Mouse (Mus musculus) limb, embryonic 14.5 days (tissue): ENCODE measurements around the gene Prex1. TPM values are rescaled to one million over a fixed set of nuclear protein-coding genes. Genes with fewer than 3 reads are reported as not detected.
"Not testable (repeated sequence)": the region's sequence is repeated elsewhere in the genome, so short reads cannot be mapped to it uniquely, and the experiment has no call there.

ENCODE experiments used
- ATAC-seq: fragments of 200-750 bp; cut with Nextera tagmentation; 2 replicates; pipeline ENCODE4 v1.8.0; 2017; ENCODE audit warnings: low read depth, moderate number of reproducible peaks, moderate TSS enrichment; ENCODE audit not compliant: low FRiP score
- DNase-seq: peaks from one replicate; pipeline ENCODE4 v3.0.0-alpha.2; 2015; ENCODE audit warnings: low spot score
- H3K27ac ChIP-seq: fragments of 300-500 bp; sonication (generic); replicated peaks from 2 replicates; pipeline ENCODE4 v1.5.1; 2014; ENCODE audit warnings: low read depth, mild to moderate bottlenecking, low read length, moderate library complexity, mixed read lengths
- H3K27me3 ChIP-seq: fragments of 300-500 bp; sonication (generic); 2 replicates; pipeline ENCODE4 v1.6.1; 2014; ENCODE audit warnings: low read length, mixed read lengths; ENCODE audit not compliant: control insufficient read depth, insufficient read depth
- H3K36me3 ChIP-seq: fragments of 300-500 bp; sonication (generic); 2 replicates; pipeline ENCODE4 v1.6.1; 2014; ENCODE audit warnings: mild to moderate bottlenecking, low read length, moderate library complexity, mixed read lengths; ENCODE audit not compliant: control insufficient read depth, insufficient read depth
- H3K4me1 ChIP-seq: fragments of 300-500 bp; sonication (generic); 2 replicates; pipeline ENCODE4 v1.6.1; 2014; ENCODE audit warnings: antibody characterized with exemption, low read length, mixed read lengths; ENCODE audit not compliant: control insufficient read depth, insufficient read depth
- H3K4me2 ChIP-seq: fragments of 300-500 bp; sonication (generic); replicated peaks from 2 replicates; pipeline ENCODE4 v1.6.1; 2014; ENCODE audit warnings: low read depth, mild to moderate bottlenecking, low read length, moderate library complexity; ENCODE audit not compliant: severe bottlenecking
- H3K4me3 ChIP-seq: fragments of 300-500 bp; sonication (generic); replicated peaks from 2 replicates; pipeline ENCODE4 v1.5.1; 2014; ENCODE audit warnings: low read length
- H3K9ac ChIP-seq: fragments of 300-500 bp; sonication (generic); 2 replicates; pipeline ENCODE4 v1.6.1; 2014; ENCODE audit warnings: mild to moderate bottlenecking, low read depth, low read length, moderate library complexity; ENCODE audit not compliant: severe bottlenecking
- H3K9me3 ChIP-seq: fragments of 300-500 bp; sonication (generic); 2 replicates; pipeline ENCODE4 v1.6.1; 2016; ENCODE audit warnings: low read length; ENCODE audit not compliant: control insufficient read depth
- POLR2A ChIP-seq: fragments of 200-500 bp; IDR thresholded peaks from 2 replicates; pipeline ENCODE4 v1.8.0; 2012; ENCODE audit warnings: inconsistent platforms, mild to moderate bottlenecking, moderate library complexity, borderline replicate concordance; ENCODE audit not compliant: insufficient read depth, insufficient read length; ENCODE audit errors: extremely low read depth
- WGBS: fragments of 180-500 bp; shearing (Covaris S2); extraction: QIAGEN DNeasy Blood & Tissue Kit; methylation state at CpG from one replicate; pipeline ENCODE4 v1.1.7; 2014; 5-methylcytosine and 5-hydroxymethylcytosine counted together
- polyA plus RNA-seq, 2 experiments: library from polyadenylated mRNA; depleted of rRNA in 1 of 2; stranded (reverse) in 1 of 2; unstranded in 1 of 2; fragments of >200 nt; fragmentation: Nextera tagmentation in 1 of 2; extraction: Ambion mirVana in 1 of 2; gene quantifications; 2 replicates each; pipeline versions ENCODE4 v1.2.1 to v1.2.3; 2012 to 2014

Prex1 gene
- polyA plus RNA-seq, 2 experiments, result 20.1 to 27.9 TPM

DNA sequence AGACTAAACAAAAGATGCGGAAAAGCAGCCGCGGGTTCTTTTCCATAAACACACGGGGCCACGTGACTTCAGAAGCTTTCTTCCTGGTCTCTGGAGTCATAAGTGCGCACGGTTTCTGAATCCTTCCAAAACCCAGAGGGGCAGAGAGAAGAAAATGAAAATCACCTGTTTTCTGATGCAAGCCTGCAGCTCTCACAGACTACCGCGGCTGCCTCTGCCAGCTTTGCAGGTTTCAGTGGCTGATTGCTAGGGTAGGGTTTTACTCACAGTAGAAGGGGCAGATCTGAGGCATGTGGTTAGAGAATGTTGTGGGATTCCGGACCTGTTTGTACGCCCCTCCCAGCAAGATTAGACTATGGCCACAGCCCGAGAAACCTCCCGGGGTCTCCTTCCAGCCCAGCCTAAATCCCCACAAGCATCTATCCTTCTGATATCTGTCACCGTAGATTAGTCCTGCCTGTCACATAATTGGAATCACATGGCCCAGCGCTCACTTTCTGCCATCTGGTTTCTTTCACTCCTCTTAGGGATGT is 21.9 kb upstream of the Prex1 start:
- Histone ChIP-seq H3K27ac (peak overlapping the region; percentile 68; the same call in 1 of the 2 replicates), H3K36me3 (no peaks in the 10 kb centered on the region), H3K27me3 (no peaks in the 10 kb centered on the region), H3K4me1 (0 out of 2 replicates have a peak, but pooled peaks cover 5% of the 10 kb centered on the region), H3K9me3 (no peaks in the 10 kb centered on the region), H3K9ac (no peak overlapping the region), H3K4me3 (0 out of 2 replicates have a peak overlapping the region, but pooled peaks have one; percentile 9), H3K4me2 (peak overlapping the region; percentile 32)
- WGBS, result 9% methylated on average over 15 of the region's 15 CpGs
- DNase-seq (peak; percentile 66), ATAC-seq (0 out of 2 replicates have a peak, but pooled peaks have one; percentile 42)
- no peak for TF ChIP-seq POLR2A

DNA sequence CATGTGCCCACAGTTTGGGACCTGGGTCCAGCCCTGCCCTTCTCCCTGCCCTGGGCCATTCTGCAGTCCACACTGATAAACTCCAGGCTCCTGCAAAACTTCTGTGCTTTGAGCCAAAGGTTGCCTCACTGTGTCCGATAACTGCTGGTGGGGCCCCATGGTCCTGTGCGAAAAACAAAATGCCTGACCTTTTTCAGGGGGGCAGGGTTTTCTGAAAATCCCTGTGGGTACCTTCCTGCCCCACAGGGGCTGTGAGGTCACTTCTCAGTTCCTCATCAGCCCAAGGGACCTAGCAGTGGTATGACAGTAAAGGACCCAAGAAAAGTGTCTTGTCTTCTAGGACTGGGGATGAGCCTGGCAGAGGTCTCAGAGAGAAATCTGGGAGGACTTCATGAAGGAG is 19.2 kb upstream of the Prex1 start:
- Histone ChIP-seq H3K4me3 (no peak overlapping the region), H3K36me3 (no peaks in the 10 kb centered on the region), H3K4me1 (peaks cover 13% of the 10 kb centered on the region; the same call in 1 of the 2 replicates), H3K9me3 (no peaks in the 10 kb centered on the region), H3K4me2 (no peak overlapping the region), H3K9ac (no peak overlapping the region), H3K27ac (no peak overlapping the region), H3K27me3 (no peaks in the 10 kb centered on the region)
- DNase-seq (no peak), ATAC-seq (no peak)
- 86% methylated on average over 2 of the region's 2 CpGs for WGBS
- no peak for TF ChIP-seq POLR2A

DNA sequence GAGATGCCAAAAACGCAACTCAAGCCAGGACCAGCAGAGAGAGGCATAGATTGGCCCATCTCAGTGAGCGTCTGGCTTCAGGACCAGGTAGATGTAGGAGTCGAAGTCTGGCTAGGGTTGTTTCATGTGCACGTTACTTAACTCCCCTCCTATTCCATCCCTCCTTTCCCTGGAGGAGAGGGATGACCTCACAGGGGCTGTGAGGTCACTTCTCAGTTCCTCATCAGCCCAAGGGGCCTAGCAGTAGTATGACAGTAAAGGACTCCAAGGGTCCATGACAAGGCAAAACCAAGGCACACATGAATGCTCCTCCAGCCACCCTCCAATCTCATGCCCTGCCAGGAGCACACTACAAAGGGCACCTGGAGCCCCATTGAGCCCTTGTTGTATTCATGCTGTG is 18.5 kb upstream of the Prex1 start:
- Histone ChIP-seq H3K27ac (no peak overlapping the region), H3K4me1 (peaks cover 13% of the 10 kb centered on the region; the same call in 1 of the 2 replicates), H3K36me3 (no peaks in the 10 kb centered on the region), H3K4me3 (no peak overlapping the region), H3K4me2 (no peak overlapping the region), H3K27me3 (no peaks in the 10 kb centered on the region), H3K9ac (no peak overlapping the region), H3K9me3 (no peaks in the 10 kb centered on the region)
- no peak for TF ChIP-seq POLR2A
- ATAC-seq (no peak), DNase-seq (no peak)
- 81% methylated on average over 4 of the region's 4 CpGs for WGBS

DNA sequence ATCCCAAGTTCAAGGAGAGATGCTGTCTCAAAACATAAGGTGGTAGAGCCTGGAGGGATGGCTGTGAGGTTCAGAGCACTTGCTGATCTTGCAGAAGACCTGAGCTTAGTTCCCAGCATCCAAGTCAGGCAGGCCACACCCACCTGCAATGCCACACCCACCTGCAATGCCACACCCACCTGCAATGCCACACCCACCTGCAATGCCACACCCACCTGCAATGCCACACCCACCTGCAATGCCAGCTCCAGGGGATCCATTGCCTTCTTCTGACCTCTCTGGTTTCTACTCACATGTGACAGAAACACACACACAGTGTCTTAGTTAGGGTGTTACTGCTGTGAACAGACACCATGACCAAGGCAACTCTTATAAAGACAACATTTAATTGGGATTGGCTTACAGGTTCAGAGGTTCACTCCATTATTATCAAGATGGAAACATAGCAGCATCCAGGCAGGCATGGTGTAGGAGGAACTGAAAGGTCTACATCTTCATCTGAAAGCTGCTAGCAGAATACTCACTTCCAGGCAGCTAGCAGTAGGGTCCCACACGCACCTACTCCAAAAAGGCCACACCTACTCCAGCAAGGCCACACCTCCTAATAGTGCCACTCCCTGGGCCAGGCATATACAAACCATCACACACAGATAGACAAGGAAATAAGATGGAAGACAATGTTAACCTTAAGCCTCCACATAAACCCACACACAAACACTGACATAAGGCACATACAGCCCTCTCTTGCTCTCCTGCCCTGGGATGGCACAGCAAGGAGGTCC is 17.7 kb upstream of the Prex1 start:
- H3K4me3 ChIP-seq, DNase-seq, H3K9me3 ChIP-seq, H3K27me3 ChIP-seq, H3K4me2 ChIP-seq, H3K36me3 ChIP-seq, H3K9ac ChIP-seq, H3K27ac ChIP-seq, ATAC-seq: not testable (repeated sequence)
- WGBS, result 95% methylated on average over 1 of the region's 1 CpGs
- peaks cover 15% of the 10 kb centered on the region; the same call in 1 of the 2 replicates for H3K4me1 ChIP-seq

- Histone ChIP-seq H3K4me3 (no peak overlapping the region), H3K4me2 (no peak overlapping the region), H3K4me1 (peaks cover 14% of the 10 kb centered on the region; the same call in 1 of the 2 replicates), H3K9me3 (no peaks in the 10 kb centered on the region), H3K27ac (peak overlapping the region; percentile 77), H3K36me3 (no peaks in the 10 kb centered on the region), H3K9ac (no peak overlapping the region), H3K27me3 (no peaks in the 10 kb centered on the region)
- DNase-seq, result no peak
- no peak for TF ChIP-seq POLR2A
- 51% methylated on average over 6 of the region's 6 CpGs for WGBS
- peak; percentile 1; the same call in 1 of the 2 replicates for ATAC-seq
Measured at GRCm38 (mm10) chr2:166730567-166730915, 16.9 kb upstream of the Prex1 start.
